Mouse (Mus musculus): Measurements from ENCODE around the gene Spry1.

GRCm38 (mm10) chr3:37640810-37641209 is 1.1 kb downstream of the Spry1 start:
- TF ChIP-seq CTCF (IDR thresholded peaks at IDR 0.05) (peak; percentile 87), EP300 (IDR thresholded peaks at IDR 0.05; ENCODE audit: insufficient read depth, low read depth, low read length) (no peak), POLR2A (IDR thresholded peaks at IDR 0.05; ENCODE audit: insufficient read depth, low read depth, low read length) (no peak)

All from heart, adult 2 months (tissue).